Mouse (Mus musculus) gastrocnemius, adult 18-20 months (tissue): ENCODE measurements around the gene Trim69. TPM values are rescaled to one million over a fixed set of nuclear protein-coding genes. Genes with fewer than 3 reads are reported as not detected.
A peak's percentile ranks its signal among the peaks of the same experiment; 100 is the strongest.

Experiments used
- DNase-seq: peaks from one replicate; pipeline ENCODE4 v3.0.0; 2021; ENCODE audit warnings: low spot score
- total RNA-seq, 2 experiments: library from RNA; stranded (reverse); gene quantifications; 2 replicates each; pipeline ENCODE4 v1.2.3; 2021

Trim69 gene
- total RNA-seq, 2 experiments from 2014 or later = not detected

- no peak for DNase-seq
These were observed 7.7 kb upstream of the Trim69 start for GRCm38 (mm10) chr2:122152850-122153249.

DNA sequence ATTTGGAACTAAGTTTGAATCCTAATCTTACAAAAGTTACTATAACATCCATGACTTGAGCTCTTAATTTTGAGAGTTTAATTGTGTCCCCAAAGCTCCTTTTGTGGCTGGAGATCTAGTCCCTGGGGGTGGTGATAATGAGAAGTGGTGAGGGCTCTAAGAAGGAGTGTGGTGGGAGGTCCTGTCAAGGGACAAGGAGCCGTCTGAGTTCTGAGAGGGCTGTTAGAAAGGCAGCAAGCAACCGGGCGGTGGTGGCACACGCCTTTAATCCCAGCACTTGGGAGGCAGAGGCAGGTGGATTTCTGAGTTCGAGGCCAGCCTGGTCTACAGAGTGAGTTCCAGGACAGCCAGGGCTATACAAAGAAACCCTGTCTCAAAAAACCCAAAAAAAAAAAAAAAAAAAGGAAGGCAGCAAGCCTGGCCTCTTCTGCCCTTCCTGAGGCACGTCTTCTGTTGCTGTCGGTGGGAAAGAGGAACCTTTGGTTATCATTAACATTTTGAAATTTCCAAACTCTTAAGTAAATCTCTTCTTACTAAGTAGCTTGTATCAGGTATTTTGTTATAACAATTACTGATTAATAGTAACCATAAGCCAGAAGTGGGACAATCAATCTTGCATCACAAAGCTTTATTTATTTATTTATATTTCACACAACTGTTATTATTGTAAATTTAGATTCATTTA is 6.7 kb upstream of the Trim69 start:
- DNase-seq = no peak

GRCm38 (mm10) chr2:122154479-122154878 is 6.0 kb upstream of the Trim69 start:
- no peak for DNase-seq

DNA sequence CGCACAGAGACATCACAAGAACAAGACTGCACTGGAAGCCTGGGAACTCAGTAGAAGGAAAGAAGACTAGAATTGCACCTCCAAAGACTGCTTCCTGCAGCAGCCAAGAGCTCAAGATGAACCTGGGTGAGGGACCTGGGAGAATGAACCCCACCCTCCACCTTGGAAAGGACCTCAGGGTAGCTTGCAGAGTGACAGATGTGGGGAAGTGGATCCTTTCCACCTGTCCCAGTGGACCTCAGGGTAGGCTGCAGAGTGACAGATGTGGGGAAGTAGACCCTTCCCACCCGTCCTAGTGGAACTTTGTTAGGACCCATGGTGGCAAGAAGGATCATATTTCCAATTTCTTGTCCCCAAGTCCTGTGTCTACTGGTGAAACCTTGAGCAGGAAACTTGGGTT is 5.2 kb upstream of the Trim69 start:
- DNase-seq = no peak

GRCm38 (mm10) chr2:122156051-122156700 is 4.3 kb upstream of the Trim69 start:
- DNase-seq = no peak

DNA sequence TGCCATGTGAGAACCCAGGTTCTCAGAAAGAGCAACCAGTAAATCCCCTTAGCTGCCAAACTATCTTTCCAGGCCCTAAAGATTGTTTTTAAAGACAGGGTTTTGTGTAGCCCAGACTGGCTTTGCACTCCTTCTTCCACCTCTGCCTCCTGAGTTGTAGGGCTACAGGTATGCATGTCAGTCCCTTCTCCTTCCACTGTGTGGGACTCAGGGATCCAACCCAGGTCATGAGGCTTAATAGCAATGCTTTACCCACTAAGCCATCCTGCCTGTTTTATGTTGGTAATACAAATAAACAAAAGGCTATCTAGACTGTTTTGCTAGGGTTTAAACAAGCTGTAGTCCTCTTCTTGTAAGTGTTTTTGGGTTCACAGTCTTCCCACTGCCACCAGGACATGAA is 2.9 kb upstream of the Trim69 start:
- no peak for DNase-seq

- no peak for DNase-seq
These were observed 2.1 kb upstream of the Trim69 start for GRCm38 (mm10) chr2:122158362-122158802.

DNA sequence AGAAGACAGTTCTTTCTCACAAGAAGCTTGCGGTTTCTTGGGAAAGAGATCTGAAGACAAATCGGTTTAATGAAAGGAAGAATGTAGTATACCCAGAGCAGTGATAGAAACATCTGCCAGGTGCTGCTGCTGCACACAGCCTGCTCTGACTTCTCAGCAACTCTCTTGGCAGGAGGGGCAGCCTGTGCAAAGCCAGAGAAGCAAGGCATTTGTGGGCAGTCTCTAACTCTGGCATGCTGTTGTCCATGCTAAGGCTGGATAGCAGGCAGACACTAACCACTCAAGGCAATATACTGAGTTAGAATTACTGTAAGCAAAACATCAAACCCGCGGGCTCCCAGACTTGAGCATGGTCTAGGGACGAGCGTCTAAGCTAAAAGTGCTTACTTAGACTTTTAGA is 833 bp upstream of the Trim69 start:
- DNase-seq = no peak

GRCm38 (mm10) chr2:122161542-122161941 is 1.0 kb downstream of the Trim69 start:
- no peak for DNase-seq

GRCm38 (mm10) chr2:122162529-122162928 is 2.0 kb downstream of the Trim69 start:
- no peak for DNase-seq

DNA sequence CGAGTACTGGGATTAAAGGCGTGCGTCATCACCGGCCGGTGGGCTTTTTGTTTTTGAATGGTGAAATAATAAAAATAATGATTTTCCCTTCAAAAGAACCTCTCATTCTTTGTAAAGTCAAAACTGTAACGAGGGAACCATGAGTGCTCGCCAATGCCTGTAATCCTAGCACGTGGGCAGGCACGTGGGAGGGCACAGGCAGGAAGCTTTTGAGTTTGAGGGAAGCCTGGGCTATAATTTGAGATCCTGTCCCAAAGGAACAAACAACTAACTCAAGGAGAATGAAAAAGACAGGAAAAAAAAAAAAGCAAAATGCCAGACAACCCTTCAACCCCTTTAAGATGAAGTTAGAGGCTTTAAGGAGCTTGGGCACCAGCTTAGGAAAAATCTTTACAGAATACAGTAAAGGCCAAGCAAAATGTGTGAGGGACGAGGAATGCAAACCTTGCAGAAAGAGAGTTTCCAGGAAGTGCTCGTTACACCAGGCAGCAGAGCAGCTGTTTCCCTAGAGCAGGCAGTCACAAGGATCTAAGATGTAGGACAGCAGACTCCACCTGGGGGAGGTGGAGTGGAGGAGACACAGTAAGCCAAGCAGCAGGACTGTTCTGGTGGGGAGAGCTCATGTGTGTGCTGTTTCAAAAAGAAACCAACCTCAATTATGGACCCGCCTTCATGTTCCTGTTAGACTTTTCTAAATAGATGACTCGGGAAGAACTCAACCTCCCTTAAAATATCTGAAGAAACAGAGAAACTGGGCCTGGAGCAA is 3.1 kb downstream of the Trim69 start:
- no peak for DNase-seq

DNA sequence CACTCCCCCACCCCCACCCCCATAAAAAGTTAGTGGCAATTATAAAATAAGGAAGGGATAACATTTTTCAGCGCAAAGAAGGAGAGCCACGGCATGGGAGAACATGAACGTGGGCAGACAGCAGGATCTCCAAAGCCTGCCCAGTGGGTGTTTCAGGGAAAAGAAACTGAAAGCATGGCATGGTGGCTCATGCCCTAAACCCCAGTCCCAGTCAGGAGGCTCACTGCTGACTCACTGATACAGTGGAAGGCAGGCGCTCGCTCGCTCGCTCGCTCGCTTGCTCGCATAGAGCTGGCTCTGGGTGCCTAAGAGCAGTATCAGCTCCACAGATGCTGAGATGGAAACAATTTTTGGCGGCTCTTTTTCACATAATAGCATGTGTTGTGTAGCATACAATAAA is 3.8 kb downstream of the Trim69 start:
- no peak for DNase-seq

DNA sequence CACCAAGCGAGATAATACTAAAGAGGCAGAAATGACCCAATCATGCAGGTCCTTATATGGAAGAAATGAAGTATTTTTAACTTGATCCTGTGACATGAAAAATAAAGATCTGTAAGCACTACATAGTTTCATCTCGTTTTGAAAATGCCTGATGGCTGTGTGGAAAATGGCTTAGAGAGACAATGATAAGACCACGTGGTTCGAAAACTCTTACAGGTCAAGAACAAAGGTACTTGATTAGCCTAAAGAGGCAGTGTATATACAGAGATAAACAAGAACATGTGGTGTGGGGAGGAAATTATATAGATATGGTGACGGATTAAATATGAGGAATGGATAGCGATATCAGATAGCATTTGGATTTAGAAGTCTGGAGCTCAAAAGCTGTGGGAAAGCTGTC is 10.8 kb downstream of the Trim69 start:
- DNase-seq = no peak

DNA sequence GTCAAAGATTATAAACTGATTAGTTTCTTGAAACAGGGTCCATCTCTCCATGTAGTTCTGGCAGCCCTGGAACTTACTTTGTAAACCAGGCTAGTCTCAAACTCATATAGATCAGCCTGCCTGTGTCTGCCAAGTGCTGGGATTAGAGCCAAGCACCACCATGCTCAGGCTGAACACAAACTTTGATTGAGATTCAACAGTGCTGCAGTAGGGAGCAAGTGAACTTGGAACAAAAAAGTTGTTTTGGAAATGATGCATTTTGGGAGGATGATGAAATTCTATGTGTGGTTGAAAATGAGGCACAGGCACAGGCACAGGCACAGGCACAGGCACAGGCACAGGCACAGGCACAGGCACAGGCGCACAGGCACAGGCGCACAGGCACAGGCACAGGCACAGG is 11.7 kb downstream of the Trim69 start:
- DNase-seq = no peak

- DNase-seq = no peak
These were observed 19.7 kb downstream of the Trim69 start for GRCm38 (mm10) chr2:122180051-122180822.

DNA sequence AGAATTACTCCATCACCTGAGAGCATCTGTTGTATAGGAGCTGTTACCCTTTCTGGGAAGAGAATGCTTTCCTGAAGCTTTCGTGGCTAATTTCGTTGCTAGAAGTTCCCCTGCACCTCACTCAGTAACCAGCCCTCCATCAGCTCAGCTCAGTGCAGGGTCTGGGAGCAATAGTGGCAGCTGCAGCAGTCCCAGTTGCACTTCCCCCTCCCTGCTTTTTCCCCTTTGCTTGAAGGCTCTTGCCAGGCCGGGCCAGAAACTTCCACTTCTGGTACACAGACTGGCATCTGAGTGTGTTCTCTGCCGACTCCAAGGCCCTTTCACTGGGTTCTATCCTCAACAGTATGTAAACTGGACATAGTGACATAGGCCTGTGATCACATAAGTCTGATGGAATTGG is 24.6 kb downstream of the Trim69 start:
- no peak for DNase-seq

DNA sequence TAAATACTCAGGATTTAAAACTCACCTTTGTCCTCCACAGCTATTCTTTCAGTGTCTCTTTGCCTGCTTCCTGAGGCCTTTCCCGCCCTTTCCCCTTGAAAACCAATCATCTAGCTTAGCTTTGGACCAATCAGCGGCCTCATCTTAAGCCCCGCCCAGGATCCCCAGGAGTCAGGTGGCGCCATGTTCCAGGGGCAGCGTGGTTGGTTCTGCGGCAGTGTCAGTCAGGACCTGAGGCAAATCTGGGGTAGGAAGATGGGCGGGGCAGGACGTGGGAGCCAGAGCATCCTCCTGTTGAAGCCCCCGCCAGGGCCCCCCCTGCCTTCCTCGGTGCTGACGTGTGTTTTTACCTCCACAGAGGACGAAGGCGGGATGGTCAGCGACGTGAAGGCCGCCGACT is 25.6 kb downstream of the Trim69 start, which contains the start of the genes Patl2 and Terb2:
Gene Patl2 (minus strand): TSS at position 84 of the 400 bp plus-strand sequence.
Gene Terb2 (plus strand): TSS at position 167 of the 400 bp plus-strand sequence.
- no peak for DNase-seq

DNA sequence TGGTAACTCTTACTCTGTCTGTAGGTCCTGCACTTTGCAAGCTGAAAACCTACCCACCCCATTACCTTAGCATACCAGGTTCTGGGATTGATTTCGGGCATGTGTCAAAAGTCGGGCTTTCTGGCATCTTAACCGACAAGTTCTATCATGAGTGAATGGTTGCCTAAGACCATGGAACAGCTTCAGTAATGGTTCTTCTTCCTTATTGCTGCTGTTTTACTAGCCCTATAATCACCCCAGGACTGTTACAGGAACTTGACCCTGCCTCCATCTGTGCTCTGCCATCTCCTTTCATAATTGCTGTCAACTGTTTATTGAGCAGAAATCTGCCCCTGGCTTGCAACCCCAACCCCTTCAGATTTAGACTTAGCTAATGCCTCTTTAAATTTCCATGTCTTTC is 26.3 kb downstream of the Trim69 start:
- DNase-seq = no peak

- no peak for DNase-seq
These were observed 31.3 kb downstream of the Trim69 start for GRCm38 (mm10) chr2:122191849-122192248.

DNA sequence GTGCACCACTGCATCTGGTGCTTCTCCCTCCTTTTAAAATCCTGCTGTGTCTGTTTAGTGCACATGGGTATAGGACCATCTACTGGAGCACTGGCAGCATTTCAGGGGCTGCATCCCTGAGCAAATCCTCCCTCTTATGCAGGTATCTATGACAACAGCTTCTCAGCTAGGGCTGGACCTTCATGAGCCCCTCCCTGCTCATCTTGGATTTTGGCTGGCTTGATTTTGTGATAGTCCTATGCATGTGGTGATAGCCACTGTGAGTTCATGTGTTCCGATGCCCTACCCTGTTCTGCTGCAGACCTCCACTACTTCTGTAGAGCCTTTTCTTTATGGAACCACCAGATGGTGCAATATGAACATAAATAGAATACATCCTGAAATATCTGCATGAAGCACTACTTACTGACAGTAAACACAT is 34.0 kb downstream of the Trim69 start:
- DNase-seq = peak; percentile 9

DNA sequence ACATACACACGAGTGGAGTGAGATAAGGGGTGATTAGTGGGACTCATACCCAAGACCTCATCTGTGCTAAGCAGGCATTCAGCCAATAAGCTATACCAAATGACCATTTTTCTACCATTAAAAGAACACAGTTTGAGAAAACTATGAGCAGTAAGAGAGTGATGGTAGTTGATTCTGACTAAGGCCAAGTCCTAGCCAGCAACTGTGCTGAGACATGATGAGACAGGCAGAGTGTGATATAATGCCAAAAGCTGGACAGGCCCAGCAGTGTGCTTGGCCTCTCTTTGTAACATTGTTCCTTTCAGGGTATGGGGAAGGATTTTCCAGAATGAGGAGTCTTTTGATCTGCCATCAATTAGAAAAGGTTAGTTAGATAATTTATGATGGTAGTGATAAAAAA is 41.0 kb downstream of the Trim69 start:
- DNase-seq = no peak
